Mouse (Mus musculus) embryo, embryonic 11.5 days (tissue): Measurements from ENCODE around the gene Neurod2.

Experiments used
- DNase-seq: peaks from one replicate; pipeline ENCODE4 v3.0.0-alpha.2; 2012; ENCODE audit warnings: low read depth, low spot score

Neurod2 gene

GRCm38 (mm10) chr11:98332841-98333240 is 3.4 kb upstream of the Neurod2 start:
- DNase-seq, result no peak

DNA sequence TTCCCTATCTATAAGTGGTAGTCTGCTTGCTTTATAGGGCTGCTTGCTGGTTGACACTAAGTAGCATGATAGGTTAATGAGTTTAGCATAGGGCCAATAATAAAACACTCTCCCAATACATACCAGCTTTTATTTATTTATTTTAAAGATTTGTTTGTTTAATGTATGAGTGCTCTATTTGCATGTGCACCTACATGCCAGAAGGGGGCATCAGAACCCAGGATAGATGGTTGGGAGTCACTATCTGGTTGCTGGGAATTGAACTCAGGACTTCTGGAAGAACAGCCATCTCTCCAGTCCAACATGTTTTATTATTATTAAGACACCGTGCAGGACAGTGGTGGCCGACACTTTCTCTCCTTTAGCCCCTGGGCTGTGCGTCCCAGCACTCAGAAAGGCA is 2.7 kb upstream of the Neurod2 start:
- no peak for DNase-seq

- no peak for DNase-seq
Measured at GRCm38 (mm10) chr11:98331401-98331800, 2.0 kb upstream of the Neurod2 start.

GRCm38 (mm10) chr11:98330745-98331204 is 1.3 kb upstream of the Neurod2 start:
- no peak for DNase-seq

DNA sequence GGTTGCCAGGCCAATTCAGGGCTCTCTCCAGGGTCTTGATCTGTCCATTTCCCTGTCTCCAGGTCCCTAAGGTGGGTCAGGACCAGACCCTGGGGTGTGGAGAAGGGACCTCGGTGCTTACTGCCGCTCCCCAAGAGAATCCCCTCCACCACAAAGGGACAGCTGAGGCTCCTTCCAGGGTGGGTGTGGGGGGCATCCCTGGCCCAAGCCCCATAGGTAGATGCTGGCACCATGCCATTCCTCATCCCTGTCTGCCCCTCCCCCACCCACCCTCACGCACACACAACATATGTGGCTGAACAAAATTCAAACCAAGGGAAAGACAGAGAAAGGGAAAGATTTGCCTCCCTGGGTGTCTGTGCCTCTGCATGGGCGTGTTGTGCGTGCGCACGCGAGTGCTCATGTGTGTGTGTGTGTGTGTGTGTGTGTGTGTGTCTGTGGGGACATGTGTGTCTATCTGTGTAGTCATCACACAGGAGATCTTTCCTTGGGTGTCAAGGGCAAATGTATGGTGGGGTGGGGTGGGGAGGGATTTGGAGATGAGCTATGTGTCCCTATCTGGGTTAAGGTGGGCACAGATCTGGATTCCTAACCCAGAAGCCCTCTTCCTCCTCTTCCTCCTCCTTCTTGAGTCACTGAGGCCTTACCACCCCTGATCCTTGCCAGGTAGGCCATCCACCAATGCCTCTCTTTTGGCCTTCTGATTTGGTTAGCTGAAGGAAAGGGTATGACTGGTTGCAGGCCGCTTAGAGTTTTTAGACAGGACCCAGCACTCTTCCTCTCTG is 704 bp upstream of the Neurod2 start:
- DNase-seq, result no peak

DNA sequence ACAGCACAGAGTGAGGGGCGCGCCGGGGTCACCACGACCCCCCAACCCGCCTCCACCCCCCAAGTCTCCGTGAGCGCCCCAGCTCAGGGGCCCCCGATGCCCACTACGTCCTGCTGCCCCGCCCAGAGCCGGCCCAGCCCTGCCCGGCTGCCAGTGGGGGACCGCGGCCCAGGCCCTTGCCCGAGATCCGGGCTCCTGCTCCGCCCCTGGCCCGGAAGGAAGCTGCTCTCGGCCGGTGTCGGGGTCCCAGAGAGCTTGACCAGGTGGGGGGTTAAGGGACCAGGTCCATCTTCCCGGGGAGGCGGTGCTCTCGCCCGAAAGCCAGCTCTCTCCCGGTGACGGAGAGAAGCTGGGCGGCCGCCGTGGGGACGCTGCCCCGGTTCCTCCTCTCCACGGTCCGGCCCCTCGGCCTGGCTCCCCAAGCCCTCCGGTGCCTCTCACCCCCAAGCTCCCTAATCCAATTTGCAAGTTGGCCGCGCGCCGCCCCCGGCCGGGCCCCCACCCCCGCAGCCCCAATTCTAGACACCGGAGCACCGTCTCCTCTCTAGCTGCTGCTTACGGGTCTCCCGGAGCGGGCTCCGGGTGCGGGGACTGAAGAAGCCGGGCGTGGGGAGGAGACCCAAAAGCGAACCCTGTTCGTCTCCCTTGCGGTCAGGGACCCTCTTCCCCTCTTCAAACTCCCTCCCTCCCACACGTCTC is 928 bp downstream of the Neurod2 start:
- no peak for DNase-seq

DNA sequence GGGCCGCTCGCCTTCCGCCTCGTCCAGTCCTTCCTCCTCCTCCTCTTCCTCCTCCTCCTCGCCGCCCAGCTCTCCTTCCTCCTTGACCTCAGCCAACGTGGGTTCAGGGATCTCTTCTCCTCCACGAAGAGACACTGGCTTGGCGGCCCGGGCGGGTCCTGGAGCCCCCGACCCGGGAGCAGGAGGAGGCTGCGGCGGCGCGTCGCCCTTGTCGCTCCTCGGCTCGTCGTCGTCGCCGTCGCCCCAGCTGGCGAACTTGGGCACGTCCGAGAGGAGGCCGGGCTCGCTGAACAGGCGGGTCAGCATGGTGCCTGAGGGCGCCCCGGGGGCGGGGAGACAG is 1.4 kb downstream of the Neurod2 start:
- DNase-seq, result no peak

GRCm38 (mm10) chr11:98327136-98328030 is 2.1 kb downstream of the Neurod2 start:
- DNase-seq, result no peak

DNA sequence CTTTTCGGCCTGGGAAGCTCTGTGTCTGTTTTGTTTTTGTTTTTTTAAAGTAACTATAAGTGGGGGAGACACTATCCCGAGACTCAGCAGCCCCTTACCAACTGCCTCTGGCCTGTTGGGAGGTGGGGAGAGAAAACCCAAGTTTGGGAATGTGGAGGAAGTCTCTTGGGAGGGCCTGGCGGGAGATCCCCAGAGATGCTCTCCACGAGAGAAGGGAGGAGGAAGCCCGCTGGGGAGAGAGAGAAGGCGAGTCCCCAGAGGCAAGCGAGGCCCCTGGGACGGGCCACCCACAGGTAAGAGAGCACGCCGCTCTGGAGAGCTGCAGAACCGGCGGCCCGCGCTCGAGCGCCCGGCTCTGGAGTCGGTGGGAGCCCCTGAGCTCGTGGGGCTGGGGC is 2.7 kb downstream of the Neurod2 start:
- no peak for DNase-seq

DNA sequence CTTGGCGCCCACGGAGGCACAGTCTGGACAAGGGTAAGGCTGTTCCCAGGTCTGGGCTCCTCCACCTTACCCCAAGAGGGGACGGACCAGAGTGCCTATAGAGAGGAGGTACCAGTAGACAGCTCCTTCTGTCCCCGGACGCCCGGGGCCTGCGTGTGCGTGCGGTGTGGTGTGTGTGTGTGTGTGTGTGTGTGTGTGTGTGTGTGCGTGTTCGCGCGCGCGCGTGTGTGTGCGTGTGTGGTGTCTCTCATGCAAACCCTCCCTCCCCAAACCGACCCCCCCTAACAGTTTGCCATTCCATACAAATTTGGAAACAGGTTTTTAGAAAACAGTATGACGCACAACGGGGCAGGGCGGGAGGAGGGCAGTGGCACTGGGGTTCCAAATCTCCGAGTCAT is 3.6 kb downstream of the Neurod2 start:
- DNase-seq, result no peak

GRCm38 (mm10) chr11:98325191-98325820 is 4.1 kb downstream of the Neurod2 start:
- DNase-seq, result no peak

GRCm38 (mm10) chr11:98323933-98324332 is 5.5 kb downstream of the Neurod2 start:
- DNase-seq, result no peak

DNA sequence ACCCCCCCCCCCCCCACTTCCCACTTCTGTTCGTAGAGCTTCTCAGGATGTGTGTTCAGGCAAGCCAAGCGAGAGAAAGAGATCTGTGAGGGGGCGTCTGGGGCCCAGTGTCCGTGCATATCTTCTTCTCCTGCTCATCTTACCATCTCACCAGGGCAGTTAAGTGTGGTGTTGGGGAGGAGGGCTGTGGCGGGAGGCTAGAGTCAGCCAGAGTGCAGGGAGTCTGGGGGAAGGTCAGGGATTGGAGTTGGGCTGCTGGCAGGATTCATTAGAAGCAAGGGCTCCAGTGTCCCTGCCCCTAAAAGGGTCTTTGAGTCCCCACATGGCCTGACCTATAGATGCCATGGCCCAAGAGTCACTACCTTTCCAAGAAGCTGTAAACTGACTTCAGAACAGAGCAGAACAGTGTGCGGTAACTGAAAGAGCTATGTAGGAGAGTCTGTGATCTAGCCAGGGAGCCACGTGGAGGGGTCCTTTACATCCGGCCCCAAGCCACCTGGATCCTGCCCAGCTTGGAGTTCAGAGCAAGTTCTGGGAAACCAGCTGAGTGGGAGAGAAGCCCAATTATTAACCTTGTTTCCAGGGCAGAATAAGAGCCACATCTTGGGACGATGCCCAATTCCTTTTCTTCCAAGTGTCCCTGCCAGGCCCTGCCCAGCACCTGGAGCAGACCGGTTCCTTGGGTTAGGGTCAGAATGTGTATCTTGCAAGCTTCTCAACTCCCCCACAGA is 6.1 kb downstream of the Neurod2 start:
- no peak for DNase-seq

GRCm38 (mm10) chr11:98322159-98322558 is 7.3 kb downstream of the Neurod2 start:
- DNase-seq, result no peak

DNA sequence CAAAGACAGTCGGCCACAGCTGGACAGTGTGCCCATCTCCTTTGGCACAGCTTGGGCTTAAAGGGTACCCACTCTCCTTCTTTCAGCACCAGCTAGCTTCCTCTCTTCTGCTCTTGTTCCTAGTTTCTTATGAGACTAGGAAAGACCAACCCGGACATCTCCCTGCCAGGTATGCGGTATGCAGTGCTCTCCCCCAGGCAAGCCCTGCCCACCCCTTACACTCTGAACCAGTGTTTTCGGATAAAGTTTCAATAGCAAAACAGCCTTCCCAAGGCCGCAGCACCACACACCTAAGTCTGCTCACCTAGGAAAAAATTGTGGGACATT is 7.8 kb downstream of the Neurod2 start:
- DNase-seq, result no peak

DNA sequence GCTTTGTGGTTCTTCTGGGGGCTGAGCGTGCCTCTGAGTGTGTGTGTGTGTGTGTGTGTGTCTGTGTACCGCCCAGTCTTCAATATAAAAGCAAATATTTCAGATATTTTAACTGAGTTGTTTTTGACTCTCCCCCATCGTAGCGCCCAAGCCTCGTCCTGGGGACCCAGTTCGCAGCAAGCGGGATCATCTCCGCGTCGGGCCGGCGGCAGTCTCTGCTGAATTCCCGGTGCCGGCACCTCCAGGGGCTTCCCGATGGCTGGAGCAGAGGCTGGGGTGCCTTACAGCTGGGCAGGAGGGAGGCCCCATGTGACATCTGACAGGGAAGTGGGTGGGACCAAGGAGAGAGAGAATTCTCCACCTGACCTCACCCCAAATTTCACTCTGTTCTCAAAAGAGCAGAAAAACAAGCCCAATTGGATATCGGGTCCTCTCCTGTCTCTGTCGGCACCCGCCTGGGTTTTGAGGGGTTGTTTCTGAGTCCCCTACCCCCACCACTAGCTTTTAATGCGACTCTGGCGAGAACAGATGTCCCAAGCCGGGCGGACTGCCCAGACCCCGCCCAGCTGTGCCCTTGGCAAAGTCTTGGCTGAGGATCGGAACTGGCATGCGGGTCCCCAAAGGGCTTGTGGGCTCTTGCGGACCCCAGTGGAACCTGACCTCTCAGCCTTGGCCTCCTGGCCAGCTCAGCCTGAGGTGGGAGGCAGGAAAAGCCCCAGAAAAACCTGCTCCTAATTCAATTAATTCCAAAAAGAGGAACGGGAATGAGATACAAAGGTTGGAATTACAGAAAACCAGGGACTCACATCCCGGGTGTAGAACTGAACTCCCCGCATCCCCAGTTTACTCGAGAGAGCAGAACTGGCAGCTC is 8.4 kb downstream of the Neurod2 start:
- DNase-seq, result no peak

GRCm38 (mm10) chr11:98320381-98320780 is 9.1 kb downstream of the Neurod2 start:
- no peak for DNase-seq

DNA sequence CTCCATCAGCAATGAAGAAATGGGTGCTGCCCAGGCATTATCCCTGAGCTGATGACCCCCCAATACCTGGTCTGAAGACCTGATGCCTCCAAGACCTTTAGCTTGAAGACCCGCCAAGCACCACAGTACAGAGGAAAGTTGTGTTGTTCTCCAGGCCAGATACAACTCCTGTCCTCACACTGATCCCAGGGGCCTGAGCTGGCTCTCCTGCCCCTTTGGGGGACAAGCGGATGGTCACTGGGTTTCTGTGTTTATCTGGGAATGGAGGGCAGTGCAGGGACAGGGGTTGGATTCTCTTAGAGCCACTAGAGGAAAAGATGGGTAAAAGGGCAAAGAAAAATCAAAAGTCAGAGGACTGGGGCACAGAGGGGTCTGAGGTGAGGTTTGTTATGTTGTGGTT is 9.5 kb downstream of the Neurod2 start:
- DNase-seq, result no peak

GRCm38 (mm10) chr11:98319544-98319943 is 9.9 kb downstream of the Neurod2 start:
- DNase-seq, result no peak

GRCm38 (mm10) chr11:98319120-98319519 is 10.3 kb downstream of the Neurod2 start:
- DNase-seq, result no peak
